Mouse (Mus musculus) testis, adult 2 months (tissue): Measurements from ENCODE around the gene Hpdl.

Experiments
- CTCF ChIP-seq: fragments of 200-500 bp; IDR thresholded peaks from 2 replicates; pipeline ENCODE4 v1.5.1; 2012; ENCODE audit warnings: low read depth, mild to moderate bottlenecking, inconsistent platforms, low read length, moderate library complexity; ENCODE audit not compliant: control insufficient read depth, insufficient read depth, insufficient replicate concordance
- POLR2A ChIP-seq: fragments of 200-500 bp; IDR thresholded peaks from 2 replicates; pipeline ENCODE4 v1.6.1; 2012; ENCODE audit warnings: low read depth, mild to moderate bottlenecking, inconsistent platforms, low read length, moderate library complexity; ENCODE audit not compliant: control insufficient read depth

DNA sequence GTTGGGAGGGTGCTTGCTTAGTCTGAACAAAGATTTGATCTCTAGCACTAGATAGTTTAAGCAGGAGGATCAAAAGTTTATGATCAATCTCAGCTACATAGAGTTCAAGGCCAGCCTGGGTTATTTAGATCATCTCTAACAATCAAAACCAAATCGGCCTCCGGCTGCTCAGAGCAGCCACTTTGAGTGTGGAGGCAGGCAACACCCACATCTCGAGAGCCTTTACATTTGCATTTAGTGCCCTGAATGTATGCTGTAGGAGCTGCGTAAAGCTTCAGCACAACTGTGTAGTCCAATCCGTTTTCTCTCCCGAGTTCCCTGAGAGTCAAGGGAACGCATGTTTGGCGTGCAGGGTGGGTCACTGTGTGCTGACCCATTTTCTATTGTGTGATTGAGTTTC, 29.1 kb downstream of the Hpdl start:
- TF ChIP-seq CTCF (no peak), POLR2A (no peak)
